Mouse (Mus musculus): Measurements from ENCODE around the gene Wdhd1. TPM values are rescaled to one million over a fixed set of nuclear protein-coding genes. Genes with fewer than 3 reads are reported as not detected.

The Wdhd1 gene
- total RNA-seq, 2 experiments from 2014 or later = 69.4 to 105 TPM

Other genes starting within 250 kb of the Wdhd1 start
- gene Gch1, start 87.4 kb downstream of the Wdhd1 start, total RNA-seq (2014; fragmentation: Nextera tagmentation) = 1.8 and 3.3 TPM in 2 replicates
- 0.41 and 2.1 TPM in 2 replicates for gene Gch1, start 87.4 kb downstream of the Wdhd1 start, total RNA-seq (2017)
- gene Socs4, start 74 bp upstream of the Wdhd1 start, total RNA-seq (2014; fragmentation: Nextera tagmentation) = 18.5 and 21.7 TPM in 2 replicates
- gene Socs4, start 74 bp upstream of the Wdhd1 start, total RNA-seq (2017) = 30.5 and 32.7 TPM in 2 replicates
- gene Mapk1ip1l, start 21.4 kb upstream of the Wdhd1 start, total RNA-seq (2014; fragmentation: Nextera tagmentation) = 74.2 and 86.7 TPM in 2 replicates
- gene Mapk1ip1l, start 21.4 kb upstream of the Wdhd1 start, total RNA-seq (2017) = 42.9 and 51.7 TPM in 2 replicates
- 5.3 and 11.2 TPM in 2 replicates for gene Lgals3, start 90.9 kb upstream of the Wdhd1 start, total RNA-seq (2014; fragmentation: Nextera tagmentation)
- 9.5 and 10.8 TPM in 2 replicates for gene Lgals3, start 90.9 kb upstream of the Wdhd1 start, total RNA-seq (2017)
- gene Dlgap5, start 141.6 kb upstream of the Wdhd1 start, total RNA-seq (2014; fragmentation: Nextera tagmentation) = 22.0 and 42.3 TPM in 2 replicates
- gene Dlgap5, start 141.6 kb upstream of the Wdhd1 start, total RNA-seq (2017) = 71.8 and 72.0 TPM in 2 replicates
- 10.7 and 13.2 TPM in 2 replicates for gene Fbxo34, start 173.6 kb upstream of the Wdhd1 start, total RNA-seq (2014; fragmentation: Nextera tagmentation)
- 27.4 and 32.9 TPM in 2 replicates for gene Fbxo34, start 173.6 kb upstream of the Wdhd1 start, total RNA-seq (2017)